Mouse (Mus musculus) midbrain, embryonic 16.5 days (tissue): ENCODE results near the gene Cryzl2. TPM values are rescaled to one million over a fixed set of nuclear protein-coding genes. Genes with fewer than 3 reads are reported as not detected.
A peak's percentile ranks its signal among the peaks of the same experiment; 100 is the strongest.

ENCODE experiments used
- ATAC-seq: fragments of 200-750 bp; cut with Nextera tagmentation; 2 replicates; pipeline ENCODE4 v1.8.0; 2017; ENCODE audit warnings: moderate TSS enrichment
- H3K27ac ChIP-seq: fragments of 300-500 bp; sonication (generic); 2 replicates; pipeline ENCODE4 v1.5.1; 2014; ENCODE audit warnings: mild to moderate bottlenecking, low read length, mixed read lengths
- H3K27me3 ChIP-seq: fragments of 300-500 bp; sonication (generic); 2 replicates; pipeline ENCODE4 v1.6.1; 2014; ENCODE audit warnings: low read depth, low read length, mixed read lengths; ENCODE audit not compliant: control insufficient read depth, insufficient read depth
- H3K36me3 ChIP-seq: fragments of 300-500 bp; sonication (generic); 2 replicates; pipeline ENCODE4 v1.6.1; 2014; ENCODE audit warnings: mild to moderate bottlenecking, low read length, moderate library complexity, mixed read lengths; ENCODE audit not compliant: control insufficient read depth, insufficient read depth
- H3K4me1 ChIP-seq: fragments of 300-500 bp; sonication (generic); 2 replicates; pipeline ENCODE4 v1.6.1; 2014; ENCODE audit warnings: mild to moderate bottlenecking, low read length, mixed read lengths; ENCODE audit not compliant: control insufficient read depth, insufficient read depth
- H3K4me2 ChIP-seq: fragments of 300-500 bp; sonication (generic); 2 replicates; pipeline ENCODE4 v1.6.1; 2014; ENCODE audit warnings: mild to moderate bottlenecking, low read length, mixed read lengths
- H3K4me3 ChIP-seq: fragments of 300-500 bp; sonication (generic); 2 replicates; pipeline ENCODE4 v1.5.1; 2014; ENCODE audit warnings: low read depth, mild to moderate bottlenecking, low read length, moderate library complexity, mixed read lengths
- H3K9ac ChIP-seq: fragments of 300-500 bp; sonication (generic); 2 replicates; pipeline ENCODE4 v1.6.1; 2014; ENCODE audit warnings: low read depth, low read length, mixed read lengths
- H3K9me3 ChIP-seq: fragments of 300-500 bp; sonication (generic); replicated peaks from 2 replicates; pipeline ENCODE4 v1.6.1; 2014; ENCODE audit warnings: mild to moderate bottlenecking, low read length, mixed read lengths; ENCODE audit not compliant: control insufficient read depth, poor library complexity, severe bottlenecking
- WGBS: fragments of 180-500 bp; shearing (Covaris S2); extraction: QIAGEN DNeasy Blood & Tissue Kit; methylation state at CpG from one replicate; pipeline ENCODE4 v1.1.7; 2014; 5-methylcytosine and 5-hydroxymethylcytosine counted together
- polyA plus RNA-seq: library from polyadenylated mRNA; unstranded; fragments of >200 nt; fragmentation: Nextera tagmentation; extraction: Ambion mirVana; gene quantifications from 2 replicates; pipeline ENCODE4 v1.2.1, GENCODE M21; 2015

Cryzl2 gene
- polyA plus RNA-seq, result 6.2 and 7.2 TPM in 2 replicates

- no peak within 1 kb of the TSS for H3K27ac ChIP-seq
- 2% methylated on average over 26 of the region's 29 CpGs for WGBS
- no peaks in the 10 kb centered on the region for H3K27me3 ChIP-seq
- peak; percentile 86 for ATAC-seq
- H3K36me3 ChIP-seq, result no peaks in the 10 kb centered on the region
- peak within 1 kb of the TSS; percentile 42; the same call in 1 of the 2 replicates for H3K9ac ChIP-seq
- H3K4me2 ChIP-seq, result peak within 1 kb of the TSS; percentile 53
- H3K4me3 ChIP-seq, result peak within 1 kb of the TSS; percentile 20
- H3K9me3 ChIP-seq, result no peaks in the 10 kb centered on the region
- peaks cover 6% of the 10 kb centered on the region; the same call in 1 of the 2 replicates for H3K4me1 ChIP-seq
Observed at GRCm38 (mm10) chr1:157458421-157459208, at the start of gene Cryzl2. TSS of gene Cryzl2 (plus strand) at chr1:157458577.

- no peak overlapping the region for H3K9ac ChIP-seq
- H3K4me2 ChIP-seq, result no peak overlapping the region
- WGBS, result 76% methylated on average over 2 of the region's 2 CpGs
- no peak for ATAC-seq
- H3K27ac ChIP-seq, result no peak overlapping the region
- no peaks in the 10 kb centered on the region for H3K9me3 ChIP-seq
- no peak overlapping the region for H3K4me3 ChIP-seq
- no peaks in the 10 kb centered on the region for H3K36me3 ChIP-seq
- H3K27me3 ChIP-seq, result no peaks in the 10 kb centered on the region
- peaks cover 17% of the 10 kb centered on the region for H3K4me1 ChIP-seq
Observed at GRCm38 (mm10) chr1:157409648-157410047, 48.7 kb upstream of the Cryzl2 start.

- no peak for ATAC-seq
- H3K4me3 ChIP-seq, result peak overlapping the region; percentile 93
- no peaks in the 10 kb centered on the region for H3K9me3 ChIP-seq
- no peak overlapping the region for H3K27ac ChIP-seq
- 6% methylated on average over 8 of the region's 8 CpGs for WGBS
- peaks cover 17% of the 10 kb centered on the region for H3K4me1 ChIP-seq
- H3K27me3 ChIP-seq, result no peaks in the 10 kb centered on the region
- H3K9ac ChIP-seq, result peak overlapping the region; percentile 86
- H3K4me2 ChIP-seq, result peak overlapping the region; percentile 61
- no peaks in the 10 kb centered on the region for H3K36me3 ChIP-seq
Observed at GRCm38 (mm10) chr1:157410937-157411336, 47.4 kb upstream of the Cryzl2 start.

GRCm38 (mm10) chr1:157411341-157411710 lies 47.1 kb upstream of the Cryzl2 start:
- Histone ChIP-seq H3K9me3 (no peaks in the 10 kb centered on the region), H3K36me3 (no peaks in the 10 kb centered on the region), H3K27ac (peak overlapping the region; percentile 98), H3K4me3 (peak overlapping the region; percentile 93), H3K9ac (peak overlapping the region; percentile 86), H3K4me2 (peak overlapping the region; percentile 61), H3K4me1 (peaks cover 17% of the 10 kb centered on the region), H3K27me3 (no peaks in the 10 kb centered on the region)
- ATAC-seq, result no peak
- WGBS, result under 1% methylated on average over 4 of the region's 4 CpGs

- Histone ChIP-seq H3K4me2 (peak overlapping the region; percentile 61), H3K36me3 (no peaks in the 10 kb centered on the region), H3K9me3 (no peaks in the 10 kb centered on the region), H3K4me3 (peak overlapping the region; percentile 93), H3K27me3 (no peaks in the 10 kb centered on the region), H3K9ac (peak overlapping the region; percentile 86), H3K27ac (peak overlapping the region; percentile 98), H3K4me1 (peaks cover 17% of the 10 kb centered on the region)
- ATAC-seq, result peak; percentile 90
- under 1% methylated on average over 73 of the region's 85 CpGs for WGBS
Observed at GRCm38 (mm10) chr1:157411711-157412380, 46.5 kb upstream of the Cryzl2 start.

- Histone ChIP-seq H3K36me3 (no peaks in the 10 kb centered on the region), H3K9ac (peak within 1 kb of the TSS; percentile 86), H3K4me2 (peak within 1 kb of the TSS; percentile 63), H3K27me3 (no peaks in the 10 kb centered on the region), H3K9me3 (no peaks in the 10 kb centered on the region), H3K4me3 (peak within 1 kb of the TSS; percentile 93), H3K27ac (peak within 1 kb of the TSS; percentile 98), H3K4me1 (peaks cover 17% of the 10 kb centered on the region)
- under 1% methylated on average over 62 of the region's 62 CpGs for WGBS
- peak; percentile 98 for ATAC-seq
Observed at GRCm38 (mm10) chr1:157412454-157413369, 45.7 kb upstream of the Cryzl2 start, which contains the start of gene Rasal2. TSS of gene Rasal2 (minus strand) at chr1:157412595.

GRCm38 (mm10) chr1:157415771-157416170 lies 42.6 kb upstream of the Cryzl2 start:
- Histone ChIP-seq H3K27me3 (no peaks in the 10 kb centered on the region), H3K9ac (no peak overlapping the region), H3K4me3 (no peak overlapping the region), H3K4me2 (no peak overlapping the region), H3K36me3 (peaks cover 5% of the 10 kb centered on the region; the same call in 1 of the 2 replicates), H3K9me3 (no peaks in the 10 kb centered on the region), H3K27ac (no peak overlapping the region), H3K4me1 (peaks cover 5% of the 10 kb centered on the region)
- 78% methylated on average over 3 of the region's 3 CpGs for WGBS
- ATAC-seq, result no peak

- no peaks in the 10 kb centered on the region; the same call in 1 of the 2 replicates for H3K4me1 ChIP-seq
- no peak overlapping the region for H3K27ac ChIP-seq
- ATAC-seq, result no peak
- H3K27me3 ChIP-seq, result no peaks in the 10 kb centered on the region
- no peak overlapping the region for H3K4me2 ChIP-seq
- 92% methylated on average over 2 of the region's 2 CpGs for whole genome bisulfite sequencing
- no peak overlapping the region for H3K9ac ChIP-seq
- no peak overlapping the region for H3K4me3 ChIP-seq
- peaks cover 5% of the 10 kb centered on the region; the same call in 1 of the 2 replicates for H3K36me3 ChIP-seq
- H3K9me3 ChIP-seq, result no peaks in the 10 kb centered on the region
Observed at GRCm38 (mm10) chr1:157416628-157417027, 41.7 kb upstream of the Cryzl2 start.
